Mouse (Mus musculus) embryonic facial prominence, embryonic 13.5 days (tissue): ENCODE measurements around the gene BC037034. TPM values are rescaled to one million over a fixed set of nuclear protein-coding genes. Genes with fewer than 3 reads are reported as not detected.
"Not testable (repeated sequence)": the region's sequence is repeated elsewhere in the genome, so short reads cannot be mapped to it uniquely, and the experiment has no call there.

Source experiments
- ATAC-seq: fragments of 200-750 bp; cut with Nextera tagmentation; 2 replicates; pipeline ENCODE4 v1.8.0; 2017; ENCODE audit warnings: low read depth; ENCODE audit not compliant: insufficient number of reproducible peaks, insufficient read depth, low FRiP score, low TSS enrichment
- H3K27ac ChIP-seq: fragments of 300-500 bp; sonication (generic); 2 replicates; pipeline ENCODE4 v1.5.1; 2015; ENCODE audit warnings: moderate library complexity, mild to moderate bottlenecking, inconsistent platforms
- H3K27me3 ChIP-seq: fragments of 300-500 bp; sonication (generic); 2 replicates; pipeline ENCODE4 v1.6.1; 2015; ENCODE audit warnings: mild to moderate bottlenecking, inconsistent platforms
- H3K36me3 ChIP-seq: fragments of 300-500 bp; sonication (generic); 2 replicates; pipeline ENCODE4 v1.6.1; 2015; ENCODE audit warnings: mild to moderate bottlenecking, inconsistent platforms
- H3K4me1 ChIP-seq: fragments of 300-500 bp; sonication (generic); 2 replicates; pipeline ENCODE4 v1.6.1; 2015; ENCODE audit warnings: inconsistent platforms
- H3K4me2 ChIP-seq: fragments of 300-500 bp; sonication (generic); 2 replicates; pipeline ENCODE4 v1.6.1; 2015; ENCODE audit warnings: moderate library complexity, mild to moderate bottlenecking, inconsistent platforms
- H3K4me3 ChIP-seq: fragments of 300-500 bp; sonication (generic); 2 replicates; pipeline ENCODE4 v1.5.1; 2015; ENCODE audit warnings: mild to moderate bottlenecking, inconsistent platforms
- H3K9ac ChIP-seq: fragments of 300-500 bp; sonication (generic); 2 replicates; pipeline ENCODE4 v1.6.1; 2015; ENCODE audit warnings: mild to moderate bottlenecking, inconsistent platforms
- H3K9me3 ChIP-seq: fragments of 300-500 bp; sonication (generic); 2 replicates; pipeline ENCODE4 v1.6.1; 2016; ENCODE audit warnings: inconsistent platforms
- WGBS: fragments of 180-500 bp; shearing (Covaris S2); methylation state at CpG from one replicate; pipeline ENCODE4 v1.1.7; 2015; ENCODE audit warnings: mixed read lengths; 5-methylcytosine and 5-hydroxymethylcytosine counted together
- polyA plus RNA-seq: library from polyadenylated mRNA; unstranded; fragments of >200 nt; fragmentation: Nextera tagmentation; extraction: Ambion mirVana; gene quantifications from 2 replicates; pipeline ENCODE4 v1.2.1, GENCODE M21; 2015

BC037034 gene
- polyA plus RNA-seq, 1 experiment from 2014 or later: 9.0 TPM

DNA sequence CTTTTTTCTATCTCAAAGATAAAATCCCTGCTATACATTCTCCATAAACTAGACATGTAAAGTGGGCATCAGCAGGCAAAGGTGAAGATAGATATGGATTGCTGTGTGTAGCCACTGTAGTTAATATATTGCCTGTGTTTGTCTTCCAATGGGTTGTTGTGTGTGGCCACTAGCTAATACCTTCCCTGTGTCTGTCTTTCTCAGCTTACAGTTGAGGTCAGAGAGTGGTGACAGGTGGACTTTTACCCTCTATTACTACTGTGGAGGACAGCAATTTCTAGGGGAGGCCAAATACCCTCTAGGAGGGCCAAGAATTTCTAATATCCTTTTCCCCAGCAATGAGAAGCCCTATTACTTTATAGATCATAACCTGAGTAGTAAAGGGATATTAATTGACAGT, 29.6 kb downstream of the BC037034 start:
- Histone ChIP-seq H3K9ac (no peak overlapping the region), H3K9me3 (no peaks in the 10 kb centered on the region), H3K27me3 (no peaks in the 10 kb centered on the region), H3K4me3 (no peak overlapping the region), H3K4me2 (no peak overlapping the region), H3K4me1 (no peaks in the 10 kb centered on the region), H3K36me3 (no peaks in the 10 kb centered on the region), H3K27ac (no peak overlapping the region)
- ATAC-seq: no peak

- ATAC-seq: no peak
- WGBS: 80% methylated on average over 2 of the region's 2 CpGs
These were observed 30.1 kb downstream of the BC037034 start for GRCm38 (mm10) chr5:138233778-138234177.

GRCm38 (mm10) chr5:138229511-138229910, 34.3 kb downstream of the BC037034 start:
- ATAC-seq: no peak
- no peaks in the 10 kb centered on the region for H3K36me3 ChIP-seq
- H3K9me3 ChIP-seq: no peaks in the 10 kb centered on the region
- no peak overlapping the region for H3K27ac ChIP-seq
- no peaks in the 10 kb centered on the region for H3K27me3 ChIP-seq
- H3K9ac ChIP-seq: no peak overlapping the region
- H3K4me2 ChIP-seq: no peak overlapping the region
- no peaks in the 10 kb centered on the region for H3K4me1 ChIP-seq
- 86% methylated on average over 3 of the region's 3 CpGs for WGBS
- H3K4me3 ChIP-seq: no peak overlapping the region

More at GRCm38 (mm10) chr5:138233778-138234177, 30.1 kb downstream of the BC037034 start:
- H3K4me1 ChIP-seq: no peaks in the 10 kb centered on the region
- H3K27me3 ChIP-seq: no peaks in the 10 kb centered on the region
- H3K4me3 ChIP-seq: no peak overlapping the region
- H3K4me2 ChIP-seq: no peak overlapping the region
- H3K27ac ChIP-seq: no peak overlapping the region
- H3K36me3 ChIP-seq: no peaks in the 10 kb centered on the region
- no peak overlapping the region for H3K9ac ChIP-seq
- H3K9me3 ChIP-seq: no peaks in the 10 kb centered on the region

DNA sequence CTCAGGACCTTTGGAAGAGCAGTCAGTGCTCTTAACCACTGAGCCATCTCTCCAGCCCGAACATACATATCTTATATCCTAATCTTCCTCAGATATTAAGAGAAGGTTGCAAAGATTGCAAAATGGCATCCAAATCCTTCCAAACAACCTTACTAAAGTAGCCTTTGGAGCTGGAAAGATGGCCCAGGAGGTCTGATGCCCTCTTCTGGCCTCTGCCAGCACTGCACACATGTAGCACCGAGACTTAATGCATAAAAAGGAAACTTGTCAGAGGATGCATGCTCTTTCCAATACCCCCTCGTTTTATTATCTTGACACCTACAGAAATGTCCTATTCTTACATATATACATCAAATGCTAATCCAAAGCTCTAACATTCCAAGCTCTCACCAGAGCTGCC, 35.8 kb downstream of the BC037034 start:
- Histone ChIP-seq H3K9ac (no peak overlapping the region), H3K4me2 (no peak overlapping the region), H3K27ac (no peak overlapping the region), H3K4me1 (no peaks in the 10 kb centered on the region), H3K9me3 (no peaks in the 10 kb centered on the region), H3K36me3 (no peaks in the 10 kb centered on the region), H3K4me3 (no peak overlapping the region), H3K27me3 (no peaks in the 10 kb centered on the region)
- WGBS: 52% methylated on average over 3 of the region's 3 CpGs
- ATAC-seq: no peak

- no peak overlapping the region for H3K4me2 ChIP-seq
- no peaks in the 10 kb centered on the region for H3K9me3 ChIP-seq
- WGBS: 67% methylated on average over 2 of the region's 2 CpGs
- no peak overlapping the region for H3K27ac ChIP-seq
- H3K9ac ChIP-seq: no peak overlapping the region
- H3K27me3 ChIP-seq: no peaks in the 10 kb centered on the region
- no peaks in the 10 kb centered on the region for H3K36me3 ChIP-seq
- H3K4me3 ChIP-seq: no peak overlapping the region
- no peak for ATAC-seq
- no peaks in the 10 kb centered on the region for H3K4me1 ChIP-seq
These were observed 36.5 kb downstream of the BC037034 start for GRCm38 (mm10) chr5:138227367-138227766.

GRCm38 (mm10) chr5:138226491-138226890, 37.3 kb downstream of the BC037034 start:
- Histone ChIP-seq H3K36me3 (no peaks in the 10 kb centered on the region), H3K27ac (no peak overlapping the region), H3K27me3 (no peaks in the 10 kb centered on the region), H3K9ac (no peak overlapping the region), H3K4me3 (no peak overlapping the region), H3K4me1 (no peaks in the 10 kb centered on the region), H3K9me3 (no peaks in the 10 kb centered on the region), H3K4me2 (no peak overlapping the region)
- 77% methylated on average over 4 of the region's 4 CpGs for WGBS
- no peak for ATAC-seq

- ATAC-seq: no peak
- WGBS: 56% methylated on average over 2 of the region's 2 CpGs
- Histone ChIP-seq H3K4me2 (no peak within 1 kb of the TSS), H3K36me3 (no peaks in the 10 kb centered on the region), H3K9me3 (no peaks in the 10 kb centered on the region), H3K27ac (no peak within 1 kb of the TSS), H3K4me1 (no peaks in the 10 kb centered on the region), H3K9ac (no peak within 1 kb of the TSS), H3K27me3 (no peaks in the 10 kb centered on the region), H3K4me3 (no peak within 1 kb of the TSS)
These were observed 38.1 kb downstream of the BC037034 start, which contains the start of gene Nxpe5 for GRCm38 (mm10) chr5:138225700-138226099. TSS of gene Nxpe5 (plus strand) at chr5:138225898.

- Histone ChIP-seq H3K9me3 (no peaks in the 10 kb centered on the region), H3K4me2 (no peak overlapping the region), H3K27ac (no peak overlapping the region), H3K27me3 (no peaks in the 10 kb centered on the region), H3K4me1 (no peaks in the 10 kb centered on the region), H3K36me3 (no peaks in the 10 kb centered on the region), H3K4me3 (no peak overlapping the region), H3K9ac (no peak overlapping the region)
- 53% methylated on average over 3 of the region's 3 CpGs for WGBS
- ATAC-seq: no peak
These were observed 40.5 kb downstream of the BC037034 start for GRCm38 (mm10) chr5:138223287-138223686.

GRCm38 (mm10) chr5:138222111-138222510, 41.7 kb downstream of the BC037034 start:
- ATAC-seq: no peak
- H3K9me3 ChIP-seq: 0 out of 2 replicates have a peak, but pooled peaks cover 4% of the 10 kb centered on the region

DNA sequence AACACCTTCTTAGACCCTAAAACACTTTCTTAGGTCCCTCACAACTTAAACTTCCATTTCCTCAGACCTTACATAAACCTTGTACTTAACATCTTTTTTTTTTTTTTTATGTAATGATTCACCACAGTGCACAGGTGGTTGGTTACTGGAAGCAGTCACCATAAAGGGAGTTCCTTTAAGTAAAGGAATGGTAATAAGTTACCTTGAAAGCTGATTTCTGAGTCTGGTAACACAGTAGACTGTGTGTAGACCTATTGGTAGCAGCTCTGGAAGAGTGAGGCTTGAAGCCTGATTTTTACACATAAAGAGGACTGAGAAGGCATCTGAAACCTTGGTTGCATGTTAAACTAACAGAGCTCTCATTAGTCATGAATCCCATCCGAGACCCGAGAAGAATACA, 44.0 kb downstream of the BC037034 start:
- no peak for ATAC-seq
- no peaks in the 10 kb centered on the region for H3K36me3 ChIP-seq
- no peak overlapping the region for H3K9ac ChIP-seq
- peaks cover 18% of the 10 kb centered on the region for H3K9me3 ChIP-seq
- H3K4me3 ChIP-seq: no peak overlapping the region
- H3K27ac ChIP-seq: no peak overlapping the region
- H3K4me1 ChIP-seq: no peaks in the 10 kb centered on the region
- WGBS: 78% methylated on average over 2 of the region's 2 CpGs
- no peak overlapping the region for H3K4me2 ChIP-seq
- H3K27me3 ChIP-seq: no peaks in the 10 kb centered on the region

More at GRCm38 (mm10) chr5:138222111-138222510, 41.7 kb downstream of the BC037034 start:
- Histone ChIP-seq H3K27me3 (no peaks in the 10 kb centered on the region), H3K36me3 (no peaks in the 10 kb centered on the region), H3K27ac (no peak overlapping the region), H3K4me1 (no peaks in the 10 kb centered on the region), H3K9ac (no peak overlapping the region), H3K4me2 (no peak overlapping the region), H3K4me3 (no peak overlapping the region)
- 22% methylated on average over 4 of the region's 4 CpGs for WGBS

DNA sequence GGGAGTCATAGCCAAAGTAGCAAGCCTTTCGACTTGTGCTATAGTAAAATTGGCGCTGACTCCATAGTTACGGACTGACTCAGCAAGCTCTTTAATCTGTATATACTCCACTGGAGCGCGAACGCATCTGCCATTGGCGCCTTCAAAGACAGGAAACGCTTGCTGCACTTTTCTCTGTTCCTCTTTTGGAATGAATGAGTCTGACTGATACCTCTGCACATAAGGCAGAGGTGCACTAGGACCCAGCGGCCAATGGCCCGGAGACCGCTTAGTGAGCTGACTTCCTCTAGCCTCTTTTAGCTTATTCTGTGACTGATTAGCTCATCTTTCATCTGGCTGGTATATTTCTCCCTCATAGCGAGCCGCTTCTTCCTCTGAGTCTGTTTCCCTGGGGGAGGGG, 47.2 kb downstream of the BC037034 start:
- peaks cover 31% of the 10 kb centered on the region for H3K9me3 ChIP-seq
- 91% methylated on average over 13 of the region's 13 CpGs for WGBS
- not testable (repeated sequence) for H3K27me3 ChIP-seq, ATAC-seq, H3K4me2 ChIP-seq, H3K4me3 ChIP-seq, H3K9ac ChIP-seq, H3K36me3 ChIP-seq, H3K27ac ChIP-seq, H3K4me1 ChIP-seq
